Mouse (Mus musculus): ENCODE data around the gene Rin3.

The Rin3 gene

DNA sequence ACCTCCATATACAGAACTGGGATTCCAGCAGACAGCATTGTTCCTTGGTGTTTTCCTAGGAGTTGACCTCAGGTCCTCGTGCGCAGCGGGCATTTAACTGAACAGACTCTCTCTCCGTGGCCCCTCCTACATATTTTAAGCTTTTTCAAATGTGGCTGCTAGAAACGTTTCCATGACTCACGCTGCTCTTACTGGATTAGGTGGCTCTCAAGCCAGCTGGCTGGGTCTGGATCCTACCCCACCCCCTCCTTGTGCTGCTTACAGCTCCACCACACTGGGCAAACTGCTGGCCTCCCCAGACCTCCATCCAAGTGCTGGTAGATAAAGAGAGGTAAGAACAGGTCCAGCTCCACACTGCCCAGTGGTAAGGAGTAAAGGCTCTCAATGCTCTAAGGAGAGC is 139.2 kb downstream of the Rin3 start:
- peak; percentile 62 for DNase-seq (ENCODE audit: low read depth, low spot score)

DNA sequence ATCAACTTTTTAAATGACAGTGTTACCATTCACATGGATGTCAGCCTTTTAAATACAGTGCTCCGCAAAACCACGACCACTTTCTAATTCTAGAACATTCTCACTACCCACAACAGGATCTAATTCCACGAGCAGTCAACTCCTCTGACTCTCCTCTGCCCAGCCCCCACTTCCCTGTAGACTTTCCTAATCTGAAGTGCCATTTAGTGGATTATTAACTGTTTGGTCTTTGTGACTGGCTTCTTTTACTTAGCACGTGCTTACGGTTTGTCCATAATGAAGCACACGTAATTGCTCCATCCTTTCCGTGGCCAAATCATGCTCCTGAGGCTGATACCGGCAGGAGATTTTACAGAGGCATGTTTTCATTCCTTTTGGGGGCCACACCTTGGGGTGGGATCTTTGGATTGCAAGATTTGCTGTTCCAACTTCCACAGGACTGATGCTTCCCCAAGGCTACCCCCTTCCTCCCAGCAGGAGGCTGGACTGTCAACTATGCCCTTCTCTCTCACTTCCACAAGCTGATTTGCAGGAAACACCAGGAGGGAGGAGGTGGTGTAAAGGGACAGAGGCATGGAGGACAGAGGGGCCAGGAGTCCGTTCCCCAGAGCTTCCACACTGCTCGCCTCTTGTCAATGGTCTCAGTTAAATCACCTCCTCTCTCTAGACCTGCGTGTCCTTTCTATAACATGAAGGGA is 139.9 kb downstream of the Rin3 start:
- no peak for DNase-seq (ENCODE audit: low read depth, low spot score)

- no peak for DNase-seq (ENCODE audit: low read depth, low spot score)
These were observed 140.8 kb downstream of the Rin3 start for GRCm38 (mm10) chr12:102423625-102424024.

GRCm38 (mm10) chr12:102424456-102424855 is 141.6 kb downstream of the Rin3 start:
- DNase-seq (ENCODE audit: low read depth, low spot score), result no peak

DNA sequence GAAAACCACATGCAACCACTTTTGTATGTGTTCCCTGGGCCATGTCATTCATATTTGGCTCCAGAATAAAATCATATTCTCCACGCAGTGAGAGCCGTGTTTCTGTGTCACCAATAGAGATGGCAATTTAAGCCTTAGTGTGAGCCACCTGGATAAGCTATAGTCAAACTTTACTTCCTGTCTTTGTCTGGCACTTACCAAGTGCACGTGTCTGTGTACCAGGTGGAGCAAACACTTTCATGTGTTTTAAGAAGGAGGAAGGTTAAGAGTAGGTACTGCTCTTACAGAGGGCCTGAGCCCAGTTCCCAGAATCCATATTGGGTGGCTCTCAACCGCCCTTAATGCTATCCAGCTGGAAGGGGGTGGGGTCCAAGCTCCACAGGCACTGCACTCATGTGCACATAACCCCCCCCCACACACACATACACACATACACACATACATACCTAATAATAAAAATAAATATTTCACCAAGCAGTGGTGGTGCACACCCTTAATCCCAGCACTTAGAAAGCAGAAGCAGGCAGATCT is 142.3 kb downstream of the Rin3 start:
- no peak for DNase-seq (ENCODE audit: low read depth, low spot score)

- DNase-seq (ENCODE audit: low read depth, low spot score), result no peak
These were observed 143.4 kb downstream of the Rin3 start for GRCm38 (mm10) chr12:102426285-102426684.

- no peak for DNase-seq (ENCODE audit: low read depth, low spot score)
These were observed 146.8 kb downstream of the Rin3 start for GRCm38 (mm10) chr12:102429656-102430055.

DNA sequence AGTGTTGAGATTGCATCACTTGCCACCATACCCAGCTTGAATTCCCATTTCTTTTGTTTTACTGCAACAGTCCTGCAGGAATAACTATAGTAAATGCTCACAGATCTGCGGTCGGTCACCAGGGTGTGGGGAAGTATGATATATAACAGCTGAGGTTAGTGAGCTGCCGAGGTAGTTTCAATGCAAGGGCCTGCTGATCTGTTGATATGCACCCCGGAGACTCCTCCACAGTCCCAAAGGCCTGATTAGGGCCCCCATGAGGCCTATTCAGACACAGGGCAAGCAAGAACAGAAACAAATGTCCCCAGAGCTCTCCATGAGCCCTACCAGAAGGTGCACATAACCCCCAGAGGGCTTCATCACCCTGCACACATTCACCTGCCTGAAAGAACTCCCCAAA is 147.4 kb downstream of the Rin3 start:
- DNase-seq (ENCODE audit: low read depth, low spot score), result no peak

GRCm38 (mm10) chr12:102432238-102432637 is 149.4 kb downstream of the Rin3 start:
- DNase-seq (ENCODE audit: low read depth, low spot score), result no peak

- no peak for DNase-seq (ENCODE audit: low read depth, low spot score)
These were observed 151.3 kb downstream of the Rin3 start for GRCm38 (mm10) chr12:102434107-102434506.

DNA sequence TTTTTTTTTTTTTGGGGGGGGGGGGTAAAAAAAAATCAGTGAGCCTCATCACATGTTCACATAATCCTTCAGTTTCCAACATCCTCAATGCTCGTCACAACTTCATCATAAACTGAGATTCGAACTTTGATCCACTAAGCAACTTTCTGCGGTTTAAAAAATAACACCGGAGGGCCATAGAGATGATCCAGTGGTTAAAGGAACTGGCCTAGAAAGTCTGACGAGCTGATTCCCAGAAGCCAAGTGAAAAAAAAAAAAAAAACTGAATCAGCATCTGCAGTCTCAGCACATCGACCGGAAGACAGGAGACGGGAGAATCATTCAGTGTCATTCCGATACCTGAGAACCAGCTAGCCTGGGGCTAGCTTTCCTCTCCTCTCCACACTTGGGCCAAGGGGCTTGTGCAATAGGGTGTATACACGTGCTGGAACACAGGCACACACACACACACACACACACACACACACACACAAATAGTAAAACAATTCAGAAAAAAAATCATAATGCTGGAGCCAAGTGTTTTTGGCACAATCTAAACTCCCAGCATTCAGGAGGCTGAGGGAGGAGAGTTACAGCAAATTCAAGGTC is 154.2 kb downstream of the Rin3 start:
- no peak for DNase-seq (ENCODE audit: low read depth, low spot score)

- no peak for DNase-seq (ENCODE audit: low read depth, low spot score)
These were observed 155.1 kb downstream of the Rin3 start for GRCm38 (mm10) chr12:102437952-102438351.

DNA sequence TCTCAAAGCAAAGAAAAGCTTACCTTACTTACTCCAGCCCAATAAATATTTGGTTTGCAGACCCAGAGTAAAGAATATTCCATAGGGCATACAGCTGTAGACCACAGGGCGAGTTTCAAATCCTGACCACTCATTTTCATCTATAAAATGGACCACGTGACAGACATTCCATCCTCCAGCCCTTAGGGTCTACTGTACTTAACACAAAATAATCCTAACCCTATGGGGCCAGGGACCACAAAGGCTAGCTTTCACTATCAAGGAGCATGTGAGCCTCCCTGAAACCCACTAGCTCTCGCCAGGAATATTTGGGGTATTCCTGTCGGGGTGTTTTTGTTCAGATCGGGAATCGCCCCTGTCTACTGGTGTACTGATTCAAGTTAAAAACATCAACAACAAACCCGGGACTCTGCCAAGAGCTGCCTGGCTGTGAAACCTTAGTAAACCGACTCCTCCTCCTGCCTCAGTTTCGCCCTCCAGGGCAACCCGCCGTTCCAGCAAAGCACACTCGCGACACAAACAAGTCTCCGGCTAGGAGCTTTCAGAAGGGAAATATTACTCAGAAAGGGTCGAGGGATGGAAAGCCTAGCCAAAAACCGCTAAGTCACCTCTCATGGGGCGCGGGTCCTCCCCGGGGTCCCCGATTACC is 156.3 kb downstream of the Rin3 start:
- DNase-seq (ENCODE audit: low read depth, low spot score), result no peak

DNA sequence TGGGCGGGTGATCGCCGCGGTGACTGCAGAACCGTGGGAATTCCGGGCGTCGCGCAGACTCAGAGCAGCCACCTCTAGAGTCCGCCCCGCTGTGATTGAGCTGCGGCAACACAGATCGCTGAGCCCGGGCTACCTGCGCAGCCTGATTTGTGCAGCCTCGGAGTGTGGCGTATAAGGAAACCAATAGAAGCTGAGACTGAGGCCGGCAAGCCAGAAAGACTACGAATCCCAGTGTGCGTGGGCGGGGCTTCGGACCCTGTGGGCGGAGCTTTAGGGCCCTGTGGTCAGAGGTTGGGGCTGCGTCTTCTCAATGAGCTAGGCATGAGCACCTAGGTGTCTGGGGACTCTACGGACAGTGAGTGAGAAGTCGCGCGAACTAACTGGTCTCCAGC is 156.8 kb downstream of the Rin3 start, which contains the start of gene Lgmn:
TSS of gene Lgmn (minus strand) at position 182 of the 392 bp plus-strand sequence.
- peak; percentile 94 for DNase-seq (ENCODE audit: low read depth, low spot score)

Measured in retina, adult 2 months (tissue).